Mouse (Mus musculus) small intestine, adult 2 months (tissue): ENCODE measurements around the gene Rhbdd1. TPM values are rescaled to one million over a fixed set of nuclear protein-coding genes. Genes with fewer than 3 reads are reported as not detected.

Experiments
- H3K27ac ChIP-seq: fragments of 200-500 bp; 2 replicates; pipeline ENCODE4 v1.5.1; 2012; ENCODE audit warnings: low read depth, low read length, control low read depth, inconsistent platforms; ENCODE audit not compliant: insufficient read depth
- H3K27me3 ChIP-seq: fragments of 200-500 bp; 2 replicates; pipeline ENCODE4 v1.6.1; 2012; ENCODE audit warnings: mild to moderate bottlenecking, moderate library complexity, low read length, inconsistent platforms; ENCODE audit not compliant: control insufficient read depth, insufficient read depth
- H3K36me3 ChIP-seq: fragments of 200-500 bp; 2 replicates; pipeline ENCODE4 v1.6.1; 2012; ENCODE audit warnings: mild to moderate bottlenecking, low read length, control low read depth, inconsistent platforms; ENCODE audit not compliant: control insufficient read depth, insufficient read depth
- H3K4me1 ChIP-seq: fragments of 200-500 bp; 2 replicates; pipeline ENCODE4 v1.6.1; 2012; ENCODE audit warnings: low read length, inconsistent platforms, mixed read lengths; ENCODE audit not compliant: control insufficient read depth, insufficient read depth, insufficient read length
- H3K4me3 ChIP-seq: fragments of 200-500 bp; 2 replicates; pipeline ENCODE4 v1.5.1; 2012; ENCODE audit warnings: low read depth, mild to moderate bottlenecking, control low read depth, inconsistent platforms, low read length, moderate library complexity
- CTCF ChIP-seq: fragments of 200-500 bp; IDR thresholded peaks from 2 replicates; pipeline ENCODE4 v1.5.1; 2012; ENCODE audit warnings: low read depth, mild to moderate bottlenecking, control low read depth, inconsistent platforms, low read length, moderate library complexity, mixed read lengths; ENCODE audit not compliant: insufficient replicate concordance, insufficient read length; ENCODE audit errors: extremely low read depth
- POLR2A ChIP-seq: fragments of 200-500 bp; IDR thresholded peaks from 2 replicates; pipeline ENCODE4 v1.6.1; 2012; ENCODE audit warnings: low read depth, mild to moderate bottlenecking, control low read depth, inconsistent platforms, low read length, moderate library complexity
- WGBS: fragments of 180-500 bp; shearing (Covaris S2); methylation state at CpG from one replicate; pipeline ENCODE4 v1.1.7; 2018; 5-methylcytosine and 5-hydroxymethylcytosine counted together
- polyA plus RNA-seq: library from polyadenylated mRNA; depleted of rRNA; stranded (reverse); fragments of >200 nt; gene quantifications from 2 replicates; pipeline ENCODE4 v1.2.3, GENCODE M21; 2012

Gene Rhbdd1
- polyA plus RNA-seq, 1 experiment = 4.9 TPM

GRCm38 (mm10) chr1:82320864-82321263 is 4.6 kb downstream of the Rhbdd1 start:
- Histone ChIP-seq H3K36me3 (no peaks in the 10 kb centered on the region), H3K4me3 (no peak overlapping the region), H3K27me3 (no peaks in the 10 kb centered on the region), H3K27ac (no peak overlapping the region), H3K4me1 (peaks cover 4% of the 10 kb centered on the region; the same call in 1 of the 2 replicates)
- TF ChIP-seq CTCF (no peak), POLR2A (no peak)
- 92% methylated on average over 10 of the region's 10 CpGs for WGBS

GRCm38 (mm10) chr1:82321441-82321840 is 5.2 kb downstream of the Rhbdd1 start:
- 87% methylated on average over 1 of the region's 1 CpGs for WGBS
- no peaks in the 10 kb centered on the region for H3K27me3 ChIP-seq
- peaks cover 3% of the 10 kb centered on the region; the same call in 1 of the 2 replicates for H3K4me1 ChIP-seq
- H3K4me3 ChIP-seq = no peak overlapping the region
- TF ChIP-seq POLR2A = no peak
- TF ChIP-seq CTCF = no peak
- no peak overlapping the region for H3K27ac ChIP-seq
- no peaks in the 10 kb centered on the region for H3K36me3 ChIP-seq

GRCm38 (mm10) chr1:82324131-82324785 is 8.0 kb downstream of the Rhbdd1 start:
- H3K27ac ChIP-seq = no peak overlapping the region
- no peaks in the 10 kb centered on the region for H3K4me1 ChIP-seq
- 33% methylated on average over 4 of the region's 4 CpGs for WGBS
- no peak overlapping the region for H3K4me3 ChIP-seq
- TF ChIP-seq POLR2A = no peak
- no peak for TF ChIP-seq CTCF
- H3K27me3 ChIP-seq = no peaks in the 10 kb centered on the region
- no peaks in the 10 kb centered on the region for H3K36me3 ChIP-seq

- H3K27me3 ChIP-seq = no peaks in the 10 kb centered on the region
- no peaks in the 10 kb centered on the region for H3K36me3 ChIP-seq
- no peak for TF ChIP-seq CTCF
- no peak for TF ChIP-seq POLR2A
- WGBS = 85% methylated on average over 5 of the region's 5 CpGs
- no peaks in the 10 kb centered on the region for H3K4me1 ChIP-seq
- no peak overlapping the region for H3K4me3 ChIP-seq
- no peak overlapping the region for H3K27ac ChIP-seq
Observed at GRCm38 (mm10) chr1:82326120-82326519, 9.9 kb downstream of the Rhbdd1 start.

GRCm38 (mm10) chr1:82328033-82328775 is 12.0 kb downstream of the Rhbdd1 start:
- H3K4me3 ChIP-seq = no peak overlapping the region
- no peak overlapping the region for H3K27ac ChIP-seq
- WGBS = 91% methylated on average over 7 of the region's 7 CpGs
- TF ChIP-seq CTCF (no peak), POLR2A (no peak)
- no peaks in the 10 kb centered on the region for H3K36me3 ChIP-seq
- no peaks in the 10 kb centered on the region for H3K27me3 ChIP-seq
- no peaks in the 10 kb centered on the region for H3K4me1 ChIP-seq

GRCm38 (mm10) chr1:82329237-82329953 is 13.1 kb downstream of the Rhbdd1 start:
- no peaks in the 10 kb centered on the region for H3K36me3 ChIP-seq
- TF ChIP-seq POLR2A (no peak), CTCF (no peak)
- WGBS = 85% methylated on average over 4 of the region's 4 CpGs
- H3K4me1 ChIP-seq = no peaks in the 10 kb centered on the region
- no peaks in the 10 kb centered on the region for H3K27me3 ChIP-seq
- H3K4me3 ChIP-seq = no peak overlapping the region
- no peak overlapping the region for H3K27ac ChIP-seq

- Histone ChIP-seq H3K4me3 (no peak overlapping the region), H3K4me1 (peaks cover 2% of the 10 kb centered on the region; the same call in 1 of the 2 replicates), H3K27ac (no peak overlapping the region), H3K27me3 (no peaks in the 10 kb centered on the region), H3K36me3 (no peaks in the 10 kb centered on the region)
- no peak for TF ChIP-seq CTCF
- TF ChIP-seq POLR2A = no peak
Observed at GRCm38 (mm10) chr1:82329954-82330247, 13.6 kb downstream of the Rhbdd1 start.
